Comparison of ENCODE assay signal across 9 mouse cellular contexts in the genomic region with DNA sequence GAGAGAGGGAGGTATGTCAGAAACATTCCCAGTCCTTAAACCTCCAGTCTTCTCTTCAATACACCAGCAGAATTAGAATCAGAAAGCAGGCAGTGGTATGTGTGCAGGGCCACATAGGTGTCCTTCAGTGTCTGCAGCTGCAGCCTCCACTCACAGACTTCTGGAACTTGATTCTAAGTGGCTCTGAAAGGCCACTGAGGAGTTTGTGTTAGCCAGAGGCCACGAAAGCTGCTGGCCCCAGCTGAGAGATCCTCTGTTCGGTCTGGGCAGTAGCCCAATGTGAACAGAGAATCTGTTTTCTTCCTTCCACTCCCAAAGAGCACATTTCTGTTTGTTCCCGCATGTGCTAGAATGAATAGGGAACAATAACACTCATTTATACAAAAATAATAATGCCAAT.
DNase-seq lines count a peak whose midpoint lies in the region; ATAC-seq and TF ChIP-seq lines count a peak whose summit lies in the region.
"Had no signal": no experiment of that assay in that cellular context is flagged by ENCODE, and none has a peak within 500 bp of the region (broad histone marks: within the 10 kb centered on the region; RNA-seq: fewer than 3 reads in every experiment).

No protein-coding gene starts in this region.

- no peaks in the 10 kb centered on the region for H3K4me1 ChIP-seq in heart, adult 2 months (ENCODE audit: control insufficient read depth, insufficient read depth, low read length)
- H3K4me1 ChIP-seq in heart, embryonic 12.5 days (replicated peaks): no peaks in the 10 kb centered on the region

- TF ChIP-seq POLR2A in heart, adult 2 months (IDR thresholded peaks at IDR 0.05; ENCODE audit: insufficient read depth, low read depth, low read length): no peak

- H3K9ac ChIP-seq in heart, adult 2 months (ENCODE audit: low read depth, low read length): no peak overlapping the region
- no peak overlapping the region for H3K9ac ChIP-seq in heart, embryonic 12.5 days

- TF ChIP-seq CTCF in heart, adult 2 months (IDR thresholded peaks at IDR 0.05): no peak

- peak; percentile 34 to 37 for DNase-seq in heart, adult 2 months
- peak; percentile 46 for DNase-seq in cerebellum, adult 9-11 months
- DNase-seq in heart, postnatal 36 days: peak; percentile 19 to 34
- peak; percentile 74 for DNase-seq in right cerebral cortex, adult 18-20 months
- DNase-seq in thymus, postnatal 4 days: no peak
- DNase-seq in adrenal gland, postnatal 25 days: no peak
- DNase-seq in kidney, postnatal 4 days: no peak

- no peak overlapping the region for H3K4me2 ChIP-seq in heart, embryonic 12.5 days

- no peak for ATAC-seq in heart, embryonic 12.5 days (ENCODE audit: insufficient number of reproducible peaks, low FRiP score)

- H3K79me2 ChIP-seq in heart, adult 2 months (replicated peaks; ENCODE audit: control insufficient read depth, insufficient read depth, low read length): no peaks in the 10 kb centered on the region

- intact Hi-C loops in heart, adult 2 months (cut with DNase I): no loop called here
- intact Hi-C loops in heart, postnatal 36 days (cut with DNase I): no loop called here

- 57% methylated on average over 3 of the region's 3 CpGs for WGBS in heart, adult 2 months
- whole genome bisulfite sequencing in heart, embryonic 12.5 days: 70% methylated on average over 3 of the region's 3 CpGs

- TF ChIP-seq EP300 in heart, adult 2 months (IDR thresholded peaks at IDR 0.05; ENCODE audit: insufficient read depth, low read depth, low read length): no peak

- no peak overlapping the region for H3K27ac ChIP-seq in heart, adult 2 months
- H3K27ac ChIP-seq in heart, embryonic 12.5 days (ENCODE audit: poor library complexity, severe bottlenecking): no peak overlapping the region

- H3K27me3 ChIP-seq in heart, adult 2 months (ENCODE audit: control insufficient read depth, insufficient read depth, low read length): no peaks in the 10 kb centered on the region
- no peaks in the 10 kb centered on the region for H3K27me3 ChIP-seq in heart, embryonic 12.5 days (replicated peaks)
- H3K27me3 ChIP-seq: CH12.LX had no signal

- no peaks in the 10 kb centered on the region for H3K9me3 ChIP-seq in heart, embryonic 12.5 days (replicated peaks)

- H3K4me3 ChIP-seq in heart, adult 2 months: no peak overlapping the region; the same call in 1 of the 2 replicates
- no peak overlapping the region for H3K4me3 ChIP-seq in heart, embryonic 12.5 days

- no peaks in the 10 kb centered on the region for H3K36me3 ChIP-seq in heart, adult 2 months (ENCODE audit: control insufficient read depth, insufficient read depth, low read length)
- H3K36me3 ChIP-seq in heart, embryonic 12.5 days: no peaks in the 10 kb centered on the region

Comparison
In these comparisons a context has a peak if more than half of its experiments do, and no peak if none do; other contexts are left out.
1. DNase-seq: peak in heart, adult 2 months (2 of 2), cerebellum, adult 9-11 months (single experiment), heart, postnatal 36 days (2 of 2) and right cerebral cortex, adult 18-20 months (single experiment); none in thymus, postnatal 4 days (single experiment), adrenal gland, postnatal 25 days (single experiment) and kidney, postnatal 4 days (0 of 2).